Mouse (Mus musculus) embryonic facial prominence, embryonic 13.5 days (tissue): Measurements from ENCODE around the gene Ndufa7. TPM values are rescaled to one million over a fixed set of nuclear protein-coding genes. Genes with fewer than 3 reads are reported as not detected.
"Not testable (repeated sequence)": the region's sequence is repeated elsewhere in the genome, so short reads cannot be mapped to it uniquely, and the experiment has no call there.

Experiments
- ATAC-seq: fragments of 200-750 bp; cut with Nextera tagmentation; 2 replicates; pipeline ENCODE4 v1.8.0; 2017; ENCODE audit warnings: low read depth; ENCODE audit not compliant: insufficient number of reproducible peaks, insufficient read depth, low FRiP score, low TSS enrichment
- H3K27ac ChIP-seq: fragments of 300-500 bp; sonication (generic); 2 replicates; pipeline ENCODE4 v1.5.1; 2015; ENCODE audit warnings: moderate library complexity, mild to moderate bottlenecking, inconsistent platforms
- H3K27me3 ChIP-seq: fragments of 300-500 bp; sonication (generic); 2 replicates; pipeline ENCODE4 v1.6.1; 2015; ENCODE audit warnings: mild to moderate bottlenecking, inconsistent platforms
- H3K36me3 ChIP-seq: fragments of 300-500 bp; sonication (generic); 2 replicates; pipeline ENCODE4 v1.6.1; 2015; ENCODE audit warnings: mild to moderate bottlenecking, inconsistent platforms
- H3K4me1 ChIP-seq: fragments of 300-500 bp; sonication (generic); 2 replicates; pipeline ENCODE4 v1.6.1; 2015; ENCODE audit warnings: inconsistent platforms
- H3K4me2 ChIP-seq: fragments of 300-500 bp; sonication (generic); 2 replicates; pipeline ENCODE4 v1.6.1; 2015; ENCODE audit warnings: moderate library complexity, mild to moderate bottlenecking, inconsistent platforms
- H3K4me3 ChIP-seq: fragments of 300-500 bp; sonication (generic); 2 replicates; pipeline ENCODE4 v1.5.1; 2015; ENCODE audit warnings: mild to moderate bottlenecking, inconsistent platforms
- H3K9ac ChIP-seq: fragments of 300-500 bp; sonication (generic); 2 replicates; pipeline ENCODE4 v1.6.1; 2015; ENCODE audit warnings: mild to moderate bottlenecking, inconsistent platforms
- H3K9me3 ChIP-seq: fragments of 300-500 bp; sonication (generic); 2 replicates; pipeline ENCODE4 v1.6.1; 2016; ENCODE audit warnings: inconsistent platforms
- WGBS: fragments of 180-500 bp; shearing (Covaris S2); methylation state at CpG from one replicate; pipeline ENCODE4 v1.1.7; 2015; ENCODE audit warnings: mixed read lengths; 5-methylcytosine and 5-hydroxymethylcytosine counted together
- microRNA-seq: library from miRNA; unstranded; fragments of <30 nt; microRNA quantifications from one replicate; pipeline ENCODE4, GENCODE M21; 2016
- polyA plus RNA-seq: library from polyadenylated mRNA; unstranded; fragments of >200 nt; fragmentation: Nextera tagmentation; extraction: Ambion mirVana; gene quantifications from 2 replicates; pipeline ENCODE4 v1.2.1, GENCODE M21; 2015

Ndufa7 gene
- polyA plus RNA-seq, 1 experiment from 2014 or later = 464 TPM

GRCm38 (mm10) chr17:33887802-33888201, 63.4 kb downstream of the Ndufa7 start:
- H3K36me3 ChIP-seq = peaks cover 25% of the 10 kb centered on the region
- 0 out of 2 replicates have a peak overlapping the region, but pooled peaks have one; percentile 32 for H3K9ac ChIP-seq
- ATAC-seq, H3K9me3 ChIP-seq, H3K27me3 ChIP-seq, H3K4me3 ChIP-seq, H3K27ac ChIP-seq: not testable (repeated sequence)
- peak overlapping the region; percentile 65 for H3K4me2 ChIP-seq
- peaks cover 14% of the 10 kb centered on the region for H3K4me1 ChIP-seq
- 70% methylated on average over 2 of the region's 2 CpGs for WGBS

Small RNA genes lying within 50 kb of the gene (microRNA-seq; reads per million reads assigned to microRNA genes)
- not detected for gene Gm27740

Other genes starting within 250 kb of the Ndufa7 start
- gene Zfp414, start 195.5 kb upstream of the Ndufa7 start, polyA plus RNA-seq = 49.1 and 50.2 TPM in 2 replicates
- 0.72 and 0.91 TPM in 2 replicates for gene Pram1, start 186.5 kb upstream of the Ndufa7 start, polyA plus RNA-seq
- 372 and 384 TPM in 2 replicates for gene Hnrnpm, start 137.7 kb upstream of the Ndufa7 start, polyA plus RNA-seq
- 42.6 and 46.9 TPM in 2 replicates for gene March2, start 105.9 kb upstream of the Ndufa7 start, polyA plus RNA-seq
- gene Rab11b, start 64.0 kb upstream of the Ndufa7 start, polyA plus RNA-seq = 324 and 385 TPM in 2 replicates
- 53.0 and 60.7 TPM in 2 replicates for gene Angptl4, start 42.7 kb upstream of the Ndufa7 start, polyA plus RNA-seq
- 34.4 and 37.9 TPM in 2 replicates for gene Kank3, start 14.1 kb upstream of the Ndufa7 start, polyA plus RNA-seq
- 1,111 and 1,168 TPM in 2 replicates for gene Rps28, start within 50 bp of the Ndufa7 start, polyA plus RNA-seq
- 57.8 and 66.4 TPM in 2 replicates for gene Cd320, start 18.5 kb downstream of the Ndufa7 start, polyA plus RNA-seq
- gene Gm7029, start 49.3 kb downstream of the Ndufa7 start, polyA plus RNA-seq = not detected in 2 replicates
- gene Kifc1, start 66.1 kb downstream of the Ndufa7 start, polyA plus RNA-seq = 7.2 and 7.3 TPM in 2 replicates
- 0.27 TPM in 1 of 2 replicates, not detected in the other for gene Platr17, start 80.6 kb downstream of the Ndufa7 start, polyA plus RNA-seq
- 57.7 and 58.9 TPM in 2 replicates for gene Daxx, start 84.8 kb downstream of the Ndufa7 start, polyA plus RNA-seq
- gene Tapbp, start 91.3 kb downstream of the Ndufa7 start, polyA plus RNA-seq = 26.6 and 31.9 TPM in 2 replicates
- 15.4 and 17.6 TPM in 2 replicates for gene Zbtb22, start 91.3 kb downstream of the Ndufa7 start, polyA plus RNA-seq
- gene Rgl2, start 105.0 kb downstream of the Ndufa7 start, polyA plus RNA-seq = 61.2 and 63.7 TPM in 2 replicates
- gene Pfdn6, start 115.8 kb downstream of the Ndufa7 start, polyA plus RNA-seq = 176 and 190 TPM in 2 replicates
- 36.2 and 40.7 TPM in 2 replicates for gene Wdr46, start 116.1 kb downstream of the Ndufa7 start, polyA plus RNA-seq
- 7.0 and 7.2 TPM in 2 replicates for gene B3galt4, start 126.9 kb downstream of the Ndufa7 start, polyA plus RNA-seq
- 45.7 and 49.6 TPM in 2 replicates for gene Vps52, start 131.2 kb downstream of the Ndufa7 start, polyA plus RNA-seq
- gene Rps18, start 131.4 kb downstream of the Ndufa7 start, polyA plus RNA-seq = 1,782 and 1,797 TPM in 2 replicates
- gene H2-K1, start 175.8 kb downstream of the Ndufa7 start, polyA plus RNA-seq = 8.5 and 14.6 TPM in 2 replicates
- 17.1 and 22.3 TPM in 2 replicates for gene Ring1, start 200.1 kb downstream of the Ndufa7 start, polyA plus RNA-seq
- 57.4 and 58.8 TPM in 2 replicates for gene H2-Ke6, start 203.5 kb downstream of the Ndufa7 start, polyA plus RNA-seq
- gene Slc39a7, start 207.1 kb downstream of the Ndufa7 start, polyA plus RNA-seq = 201 and 212 TPM in 2 replicates
- 53.4 and 56.4 TPM in 2 replicates for gene Rxrb, start 207.2 kb downstream of the Ndufa7 start, polyA plus RNA-seq
- 23.7 and 26.5 TPM in 2 replicates for gene Col11a2, start 214.9 kb downstream of the Ndufa7 start, polyA plus RNA-seq